Mouse (Mus musculus): ENCODE results near the gene Trp53inp2.

The Trp53inp2 gene

GRCm38 (mm10) chr2:155385090-155385489 lies 4.2 kb downstream of the Trp53inp2 start:
- DNase-seq (ENCODE audit: low spot score in 2 of 2) = peak; percentile 80 to 94

DNA sequence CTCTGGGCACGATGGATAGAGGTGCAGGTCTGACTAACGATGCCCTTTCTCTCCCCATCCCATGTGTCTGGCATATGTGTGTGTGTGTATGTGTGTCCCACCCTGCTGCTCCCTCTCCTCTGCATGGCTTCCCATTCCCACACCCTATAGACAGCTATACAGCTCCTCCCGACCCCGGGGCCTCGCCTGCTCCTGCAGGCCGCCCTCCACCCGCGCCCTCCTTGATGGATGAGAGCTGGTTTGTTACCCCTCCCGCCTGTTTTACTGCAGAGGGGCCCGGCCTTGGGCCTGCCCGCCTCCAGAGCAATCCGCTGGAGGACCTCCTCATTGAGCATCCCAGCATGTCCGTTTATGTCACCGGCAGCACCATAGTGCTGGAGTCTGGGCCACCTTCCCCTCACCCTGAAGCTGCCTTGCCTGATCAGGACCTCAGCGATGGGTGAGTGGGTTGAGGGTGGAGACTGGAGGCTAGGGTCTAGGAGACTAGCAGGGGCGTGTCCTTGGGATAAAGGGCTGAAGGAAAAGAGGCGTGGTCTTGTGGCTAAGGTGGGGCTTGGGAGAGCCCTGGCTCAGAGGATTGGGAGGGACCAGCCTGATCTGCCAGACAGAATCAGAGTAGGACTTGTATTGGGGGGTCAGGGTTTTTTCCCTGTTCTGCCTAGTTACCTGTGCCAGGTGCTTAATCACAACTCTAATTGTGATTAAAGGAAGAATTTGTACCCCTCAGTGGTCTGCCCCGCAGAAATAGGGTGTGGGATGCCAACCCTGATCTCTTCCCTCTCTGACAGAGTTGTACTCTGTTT lies 5.1 kb downstream of the Trp53inp2 start:
- no peak for DNase-seq (ENCODE audit: low spot score in 2 of 2)

DNA sequence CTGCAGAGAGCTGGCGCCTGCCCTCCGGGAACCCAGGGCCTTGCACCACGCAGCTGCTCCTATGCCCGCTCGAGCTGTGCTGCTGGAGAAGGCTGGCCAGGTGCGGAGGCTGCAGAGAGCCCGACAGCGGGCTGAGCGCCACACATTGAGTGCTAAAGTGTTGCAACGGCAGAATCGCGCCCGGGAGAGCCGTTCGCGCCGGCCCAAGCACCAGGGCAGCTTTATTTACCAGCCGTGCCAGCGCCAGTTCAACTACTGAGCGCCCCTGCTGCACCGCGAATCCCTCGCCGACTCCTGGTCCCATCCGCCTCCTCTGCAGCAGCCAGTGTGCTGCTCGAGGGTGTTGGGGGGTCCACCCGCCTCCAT lies 5.7 kb downstream of the Trp53inp2 start:
- no peak for DNase-seq (ENCODE audit: low spot score in 2 of 2)

- DNase-seq (ENCODE audit: low spot score in 2 of 2) = no peak
Observed at GRCm38 (mm10) chr2:155387052-155387451, 6.2 kb downstream of the Trp53inp2 start.

GRCm38 (mm10) chr2:155388573-155388972 lies 7.7 kb downstream of the Trp53inp2 start:
- no peak for DNase-seq (ENCODE audit: low spot score in 2 of 2)

- no peak for DNase-seq (ENCODE audit: low spot score in 2 of 2)
Observed at GRCm38 (mm10) chr2:155394586-155394985, 13.7 kb downstream of the Trp53inp2 start.

DNA sequence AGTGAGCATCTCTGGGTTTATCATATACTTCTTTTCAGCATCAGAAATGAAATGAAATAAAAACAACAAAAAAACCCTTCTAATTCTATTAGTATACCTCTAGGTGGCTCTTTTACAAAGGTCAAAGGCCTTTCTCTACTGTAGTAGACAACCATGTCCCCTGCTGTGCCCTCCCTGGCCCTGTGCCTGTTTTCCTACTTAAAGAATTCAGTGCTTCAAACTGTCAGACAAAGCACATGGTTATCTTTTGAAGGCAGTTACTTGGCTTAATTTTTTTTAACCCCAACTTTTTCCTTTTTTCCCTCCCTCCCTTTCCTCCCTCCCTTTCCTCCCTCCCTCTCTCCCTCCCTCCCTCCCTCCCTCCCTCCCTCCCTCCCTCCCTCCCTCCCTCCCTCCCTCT lies 19.4 kb downstream of the Trp53inp2 start:
- DNase-seq (ENCODE audit: low spot score in 2 of 2) = no peak

- no peak for DNase-seq (ENCODE audit: low spot score in 2 of 2)
Observed at GRCm38 (mm10) chr2:155401926-155402325, 21.1 kb downstream of the Trp53inp2 start.

DNA sequence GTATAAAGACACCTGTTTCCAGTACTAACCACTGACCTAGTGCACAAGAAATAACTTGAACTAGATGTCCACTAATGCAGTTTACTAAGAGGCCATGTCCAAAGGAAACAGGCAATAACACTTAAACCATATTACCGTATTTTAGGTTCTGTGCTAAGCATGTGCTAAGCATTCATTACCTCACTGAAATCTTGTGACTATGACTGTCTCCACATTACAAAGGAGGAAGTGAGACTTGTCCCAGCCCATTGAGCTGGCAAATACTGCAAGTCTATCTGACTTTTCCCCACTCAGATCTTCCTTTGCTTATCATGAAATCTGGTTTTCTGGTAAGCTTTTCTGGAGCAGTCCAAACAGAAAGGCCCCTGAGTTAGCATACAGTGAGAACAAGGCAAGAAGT lies 23.8 kb downstream of the Trp53inp2 start:
- no peak for DNase-seq (ENCODE audit: low spot score in 2 of 2)

DNA sequence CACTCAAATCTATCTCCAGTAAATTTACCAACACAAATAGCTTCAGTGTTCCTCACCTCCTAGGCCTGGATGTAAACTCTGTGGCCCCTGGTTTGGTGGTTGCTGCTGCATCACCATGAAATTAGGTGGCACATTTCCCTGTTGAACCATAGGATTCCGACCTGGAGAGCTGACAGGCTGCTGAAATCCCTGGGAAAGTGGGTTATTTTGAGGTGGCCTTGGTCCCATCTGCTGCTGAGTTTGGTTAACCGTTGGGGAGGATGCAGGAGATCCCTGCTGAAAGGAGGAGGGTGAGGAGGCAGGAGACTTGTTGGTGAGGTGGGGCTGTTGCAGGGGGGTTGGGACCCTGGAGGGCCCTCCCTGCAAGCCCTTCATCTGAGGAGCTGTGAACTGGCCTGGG lies 40.1 kb downstream of the Trp53inp2 start:
- DNase-seq (ENCODE audit: low spot score in 2 of 2) = no peak

- peak in 1 of 2 experiments; percentile 24 for DNase-seq (ENCODE audit: low spot score in 2 of 2)
Observed at GRCm38 (mm10) chr2:155436445-155436844, 55.6 kb downstream of the Trp53inp2 start.
